Mouse (Mus musculus) thymus, adult 2 months (tissue): Measurements from ENCODE around the gene Rab8a.

Experiments
- CTCF ChIP-seq: fragments of 200-500 bp; IDR thresholded peaks from 2 replicates; pipeline ENCODE4 v1.5.1; 2012; ENCODE audit warnings: mild to moderate bottlenecking, control low read depth, low read length, moderate library complexity, borderline replicate concordance; ENCODE audit not compliant: control insufficient read depth, poor library complexity, insufficient read depth; ENCODE audit errors: extremely low read depth
- POLR2A ChIP-seq: fragments of 200-500 bp; IDR thresholded peaks from 2 replicates; pipeline ENCODE4 v1.6.1; 2012; ENCODE audit warnings: mild to moderate bottlenecking, low read length, control low read depth, moderate library complexity; ENCODE audit not compliant: control insufficient read depth, poor library complexity, insufficient read depth; ENCODE audit errors: extremely low read depth

GRCm38 (mm10) chr8:72137431-72137830 lies 23.6 kb upstream of the Rab8a start:
- TF ChIP-seq CTCF, result no peak
- TF ChIP-seq POLR2A, result no peak
